Mouse (Mus musculus) sigmoid colon, adult 10 weeks (tissue): ENCODE data around the gene AC192777.2. TPM values are rescaled to one million over a fixed set of nuclear protein-coding genes. Genes with fewer than 3 reads are reported as not detected.

Experiments
- polyA plus RNA-seq: library from polyadenylated mRNA; stranded (reverse); fragments of 350-450 nt; fragmentation: Illumina TruSeq; extraction: RNeasy Lipid Tissue Mini Kit (QIAGEN cat#74804); gene quantifications from one replicate; pipeline ENCODE4 v1.2.3, GENCODE M21; 2014; ENCODE audit warnings: low read depth, low replicate concordance

The AC192777.2 gene
- not detected for polyA plus RNA-seq

DNA sequence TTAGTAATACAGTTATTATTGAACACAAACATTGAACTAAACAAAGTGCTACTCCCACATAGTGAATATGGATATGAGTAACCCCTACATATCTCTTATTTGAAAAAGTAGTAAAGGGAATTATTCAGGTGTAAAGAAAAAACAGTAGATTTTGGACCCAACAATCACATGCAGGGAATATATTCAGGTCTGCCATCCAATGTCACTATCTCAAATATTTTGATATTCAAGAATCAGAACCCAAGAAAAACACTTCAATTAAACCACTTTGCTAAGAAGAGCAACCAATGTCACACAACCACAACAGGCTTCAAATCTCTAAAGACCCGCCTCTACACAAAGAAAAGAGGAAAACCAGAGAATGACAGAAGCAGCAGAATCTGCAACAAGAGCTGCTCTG lies at the start of gene AC192777.2:
Gene AC192777.2, plus strand, starts transcription at position 301 of the 400 bp plus-strand sequence.

Other genes starting within 250 kb of the AC192777.2 start
- not detected for gene Esp38, start 144.9 kb upstream of the AC192777.2 start, polyA plus RNA-seq
- not detected for gene Pgk2, start 113.2 kb downstream of the AC192777.2 start, polyA plus RNA-seq
- 12.5 TPM for gene Crisp3, start 146.8 kb downstream of the AC192777.2 start, polyA plus RNA-seq
- gene Crisp1, start 223.8 kb downstream of the AC192777.2 start, polyA plus RNA-seq, result 3.1 TPM